Mouse (Mus musculus): ENCODE results near the gene Rbks.

DNA sequence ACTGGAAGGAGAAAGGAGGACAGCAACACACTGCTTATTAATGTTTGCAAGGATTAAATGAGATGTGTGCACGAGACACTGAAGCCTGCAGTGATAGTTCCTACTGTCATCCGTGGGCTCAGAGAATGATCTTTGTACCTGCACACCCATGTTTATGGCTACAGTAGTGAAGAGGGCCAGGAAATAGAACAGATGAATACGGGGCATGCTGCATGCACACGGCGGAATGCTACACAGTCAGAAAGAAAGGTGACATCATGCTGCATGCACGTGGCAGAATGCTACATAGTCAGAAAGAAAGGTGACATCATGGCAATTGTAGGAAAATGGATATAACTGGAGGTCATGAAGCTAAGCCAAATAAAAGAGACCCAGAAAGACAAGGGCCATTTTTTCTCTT, 50.9 kb downstream of the Rbks start:
- TF ChIP-seq EP300 (IDR thresholded peaks at IDR 0.05; ENCODE audit: low read depth), result no peak
- no peak for TF ChIP-seq CTCF (IDR thresholded peaks at IDR 0.05; ENCODE audit: low read depth)

All from liver, postnatal 0 days (tissue).